Mouse (Mus musculus) megakaryocyte, embryonic 14.5 days (primary cell): Measurements from ENCODE around the gene Gpr137.
"Not testable (repeated sequence)": the region's sequence is repeated elsewhere in the genome, so short reads cannot be mapped to it uniquely, and the experiment has no call there.

Source experiments
- FLI1 ChIP-seq: IDR thresholded peaks from 2 replicates; pipeline ENCODE4 v1.6.1; 2012; ENCODE audit warnings: low read length, inconsistent platforms, mixed read lengths
- GATA1 ChIP-seq: IDR thresholded peaks from 3 replicates; pipeline ENCODE4 v1.6.1; 2012; ENCODE audit warnings: mixed read lengths, low read length, inconsistent platforms, borderline replicate concordance

- TF ChIP-seq GATA1, FLI1: not testable (repeated sequence)
Measured at GRCm38 (mm10) chr19:6910306-6910705, 32.0 kb downstream of the Gpr137 start.
